Mouse (Mus musculus) lung, postnatal 25 days (tissue): ENCODE measurements at regions not wholly inside any gene's neighbourhood (a gene's known extent, or its start where the extent isn't known, plus 50 kb on each side); places are given as distances from the start of the nearest gene placed in this dataset.

Experiments used
- DNase-seq: peaks from one replicate; pipeline ENCODE4 v3.0.0; 2022; ENCODE audit warnings: low spot score

DNA sequence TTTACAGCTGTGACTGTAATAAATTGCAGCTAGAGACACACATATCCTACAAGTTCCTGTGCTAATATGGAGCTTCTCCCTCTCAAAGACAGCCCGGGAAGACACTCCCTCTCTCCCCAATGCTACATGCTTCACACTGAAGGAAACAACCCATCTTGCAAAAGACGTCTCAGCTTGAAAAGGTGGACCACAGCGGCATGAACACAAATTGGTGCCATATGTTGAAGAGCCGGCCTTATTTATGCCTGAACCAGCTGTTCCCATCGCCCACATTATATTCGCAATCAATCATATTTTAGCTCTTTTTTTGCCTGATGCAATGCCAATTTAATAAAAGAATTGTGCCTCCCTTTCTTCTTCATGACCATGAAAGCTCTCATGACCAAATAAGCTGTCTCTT, 135.8 kb upstream of the Mast4 start:
- no peak for DNase-seq

GRCm38 (mm10) chr13:103460499-103460898, 126.2 kb upstream of the Mast4 start:
- no peak for DNase-seq

DNA sequence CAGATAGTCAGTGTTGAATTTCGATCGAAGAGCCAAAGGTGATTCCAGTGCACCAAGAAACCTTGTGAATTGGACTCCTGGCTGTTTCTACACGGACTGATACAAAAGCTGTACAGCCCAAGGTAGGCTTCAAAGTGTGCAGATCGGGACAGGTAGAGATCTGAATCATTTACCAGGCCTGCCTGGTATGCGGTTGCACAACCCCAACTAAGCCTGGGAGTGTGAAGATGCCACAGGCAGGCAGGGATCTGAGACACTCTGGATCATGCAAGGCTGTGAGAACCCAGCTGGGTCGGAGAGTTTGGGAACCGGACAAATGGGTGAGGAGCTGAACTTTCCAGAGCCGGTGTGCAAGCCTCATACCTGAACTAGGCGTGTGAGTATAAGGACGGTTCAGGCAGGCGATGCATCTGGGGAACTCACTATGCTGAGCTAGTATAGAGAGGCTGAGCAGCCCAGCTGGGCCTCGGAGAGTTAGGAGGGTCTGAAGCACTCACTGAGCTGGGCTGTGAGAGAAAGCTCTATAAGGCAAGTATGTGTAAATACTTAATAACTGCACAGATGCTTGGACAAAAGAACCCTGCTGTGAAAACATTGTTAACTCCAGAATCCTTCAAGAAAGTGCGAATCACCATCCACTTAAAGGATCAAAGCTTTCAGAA, 125.3 kb upstream of the Mast4 start:
- no peak for DNase-seq

GRCm38 (mm10) chr13:103452837-103453236, 118.5 kb upstream of the Mast4 start:
- no peak for DNase-seq

- DNase-seq = no peak
Observed at GRCm38 (mm10) chr13:103430589-103430988, 96.3 kb upstream of the Mast4 start.

- no peak for DNase-seq
Observed at GRCm38 (mm10) chr13:103424011-103424410, 89.7 kb upstream of the Mast4 start.

DNA sequence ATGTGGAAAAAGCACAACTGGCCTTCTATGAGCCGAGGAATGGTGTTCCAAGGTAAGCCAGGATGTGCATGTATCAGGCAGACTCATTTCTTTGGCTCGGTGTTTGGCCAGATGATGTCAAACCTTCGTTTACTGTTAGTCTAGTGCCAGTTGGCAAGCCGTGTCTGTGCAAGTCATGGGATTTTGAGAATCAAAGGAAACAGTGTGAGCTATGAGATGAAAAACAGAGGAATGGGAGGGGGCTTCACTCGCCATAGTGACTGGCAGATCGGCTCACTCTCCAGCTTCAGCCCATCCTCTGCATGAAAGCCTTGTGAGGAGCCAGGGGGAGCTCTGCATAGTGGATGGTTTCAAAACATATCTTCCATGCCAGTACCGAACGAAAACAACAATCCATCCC, 89.1 kb upstream of the Mast4 start:
- DNase-seq = no peak

- no peak for DNase-seq
Observed at GRCm38 (mm10) chr13:103422997-103423396, 88.7 kb upstream of the Mast4 start.

GRCm38 (mm10) chr13:103419146-103419545, 84.8 kb upstream of the Mast4 start:
- DNase-seq = no peak

DNA sequence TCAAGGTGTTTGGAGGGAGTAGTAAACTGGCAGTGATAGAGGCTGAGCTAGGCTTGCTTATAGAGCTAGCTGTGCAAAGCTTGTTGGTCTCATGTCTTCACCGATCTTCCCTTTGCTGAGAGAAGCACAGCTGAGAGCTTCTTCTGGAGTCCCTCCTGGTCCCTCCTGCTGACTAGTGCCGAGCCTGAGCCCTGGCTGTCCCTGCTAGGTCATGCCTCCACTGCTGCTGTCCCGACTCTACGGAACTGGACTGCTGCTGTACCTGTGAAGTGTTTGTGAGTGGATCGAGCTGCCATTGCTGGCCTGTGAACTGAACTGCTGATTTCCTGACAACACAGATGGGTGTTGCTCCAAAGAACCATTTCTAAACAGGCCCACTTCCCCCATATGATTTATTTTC, 83.0 kb upstream of the Mast4 start:
- DNase-seq = no peak

DNA sequence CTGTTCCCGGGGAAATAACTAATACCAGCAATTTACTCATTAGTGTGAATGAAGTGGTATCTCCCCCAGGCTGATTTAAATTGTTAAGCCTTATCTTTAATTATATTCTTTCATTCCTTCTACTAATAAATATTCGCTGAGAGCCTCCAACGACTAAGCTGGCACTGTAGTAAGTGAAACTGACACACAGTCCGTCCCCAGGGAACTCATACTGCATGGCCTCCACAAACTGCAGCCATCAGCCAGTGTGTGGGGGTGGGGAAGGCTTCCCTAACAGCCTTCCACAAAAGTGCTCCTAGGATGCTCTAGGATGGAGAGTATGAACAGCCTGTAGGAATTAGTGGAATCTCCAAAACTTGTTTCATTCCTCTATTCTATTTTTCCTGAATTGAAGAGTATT, 81.0 kb upstream of the Mast4 start:
- DNase-seq = no peak

DNA sequence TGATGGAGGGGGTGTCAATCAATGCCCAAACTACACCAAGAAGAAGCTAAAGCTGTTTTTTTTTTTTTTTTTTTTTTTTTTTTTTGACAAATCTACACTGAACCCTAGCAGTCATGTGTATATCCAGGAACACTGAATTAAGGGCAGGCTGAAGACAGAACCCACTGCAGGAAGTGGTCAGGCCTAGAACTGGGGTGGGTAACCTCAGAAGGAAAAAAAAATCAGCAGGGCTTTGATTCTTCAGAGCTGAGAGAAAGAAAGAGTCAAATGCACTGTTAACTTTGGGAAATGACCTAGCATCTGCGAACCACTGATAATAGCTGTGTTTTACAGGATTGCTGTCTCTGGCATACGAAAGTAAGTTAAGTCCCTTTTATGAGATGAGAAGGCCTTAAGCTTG, 78.3 kb upstream of the Mast4 start:
- DNase-seq = no peak

- DNase-seq = no peak
Observed at GRCm38 (mm10) chr13:103409286-103409685, 75.0 kb upstream of the Mast4 start.

GRCm38 (mm10) chr13:103396526-103397020, 62.3 kb upstream of the Mast4 start:
- DNase-seq = no peak

DNA sequence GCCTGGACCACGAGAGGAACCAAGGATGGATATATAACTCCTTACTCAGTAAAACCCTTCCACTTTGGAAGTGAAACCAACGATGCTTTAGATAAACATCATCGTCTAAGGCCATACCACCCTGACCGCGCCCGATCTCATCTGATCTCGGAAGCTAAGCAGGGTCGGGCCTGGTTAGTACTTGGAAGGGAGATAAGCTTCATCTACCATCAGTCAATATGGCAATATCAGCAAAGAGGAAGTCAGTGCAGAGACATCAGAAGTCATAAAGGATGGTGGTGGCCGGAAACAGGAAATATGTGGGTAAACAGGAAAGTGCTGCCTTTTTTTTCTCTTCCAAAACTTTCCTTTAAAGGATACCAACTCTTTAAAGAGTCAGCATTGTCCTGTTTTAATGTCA, 61.8 kb upstream of the Mast4 start:
- no peak for DNase-seq

DNA sequence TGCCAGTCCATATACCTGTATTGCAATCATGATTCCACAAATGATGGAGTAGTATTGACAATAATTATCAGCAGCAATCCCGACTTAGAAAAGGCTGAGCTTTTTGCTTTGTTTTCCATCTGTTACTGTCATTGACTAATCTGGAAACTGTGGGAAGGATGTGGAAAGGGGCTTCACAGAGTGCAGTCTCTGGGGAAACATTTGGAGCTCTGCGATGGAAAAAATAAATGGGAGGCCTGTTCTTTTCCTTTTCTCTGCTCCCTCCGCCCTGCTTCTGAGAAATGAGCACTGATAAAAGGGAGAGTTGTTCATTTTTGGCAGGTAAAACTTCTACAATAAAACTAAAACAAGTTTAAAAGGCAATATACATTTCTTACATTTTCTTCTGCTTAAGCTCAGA, 58.3 kb upstream of the Mast4 start:
- no peak for DNase-seq

GRCm38 (mm10) chr13:103391396-103391795, 57.1 kb upstream of the Mast4 start:
- DNase-seq = no peak

- no peak for DNase-seq
Observed at GRCm38 (mm10) chr13:103390991-103391390, 56.7 kb upstream of the Mast4 start.

DNA sequence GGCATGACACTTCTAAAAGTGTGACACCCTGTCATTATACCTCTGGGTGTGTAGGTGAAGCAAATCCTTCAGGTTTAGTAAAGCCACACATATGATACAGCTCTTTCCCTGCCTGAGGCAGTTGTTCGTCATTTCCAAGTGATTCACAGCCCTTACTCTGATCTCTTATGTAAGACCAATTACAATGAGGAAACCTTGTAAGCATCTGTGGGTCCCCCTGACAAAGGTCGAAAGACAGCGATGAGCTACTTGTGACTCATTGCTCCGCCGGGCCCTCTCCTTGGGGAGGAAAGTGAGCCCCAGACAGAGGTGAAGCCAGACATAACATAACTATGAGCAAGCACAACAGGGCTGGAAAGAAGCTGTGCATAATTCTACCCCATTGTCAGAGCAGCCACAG, 52.7 kb upstream of the Mast4 start:
- no peak for DNase-seq
